Mouse (Mus musculus) cerebellum, adult 11-12 months (tissue): Measurements from ENCODE around the gene Ubac2.

ENCODE experiments used
- DNase-seq: peaks from one replicate; pipeline ENCODE4 v3.0.0; 2022

Gene Ubac2

DNA sequence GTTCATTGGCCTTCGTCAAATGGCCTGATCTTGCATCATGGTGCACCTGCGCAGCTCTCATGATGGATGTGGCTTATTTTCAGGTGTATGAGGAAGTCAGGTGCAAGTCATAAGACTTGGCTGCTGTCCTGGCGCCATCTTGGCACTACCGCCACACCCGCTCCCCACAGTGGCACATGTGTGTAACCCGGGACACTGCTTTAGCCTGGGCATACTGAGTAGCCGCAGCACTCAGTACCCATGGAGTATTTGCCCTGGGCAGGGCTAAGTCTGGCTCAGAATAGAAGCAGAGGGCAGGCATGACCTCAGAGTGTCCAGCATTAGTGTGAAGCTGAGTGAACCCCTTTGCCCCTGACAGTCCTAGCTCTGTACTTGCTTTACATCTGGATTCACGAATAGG lies 49.0 kb downstream of the Ubac2 start:
- DNase-seq, result no peak

- no peak for DNase-seq
Measured at GRCm38 (mm10) chr14:121928375-121929137, 50.1 kb downstream of the Ubac2 start.

GRCm38 (mm10) chr14:121929243-121929951 lies 51.0 kb downstream of the Ubac2 start:
- DNase-seq, result no peak

GRCm38 (mm10) chr14:121930731-121931383 lies 52.4 kb downstream of the Ubac2 start:
- DNase-seq, result no peak

DNA sequence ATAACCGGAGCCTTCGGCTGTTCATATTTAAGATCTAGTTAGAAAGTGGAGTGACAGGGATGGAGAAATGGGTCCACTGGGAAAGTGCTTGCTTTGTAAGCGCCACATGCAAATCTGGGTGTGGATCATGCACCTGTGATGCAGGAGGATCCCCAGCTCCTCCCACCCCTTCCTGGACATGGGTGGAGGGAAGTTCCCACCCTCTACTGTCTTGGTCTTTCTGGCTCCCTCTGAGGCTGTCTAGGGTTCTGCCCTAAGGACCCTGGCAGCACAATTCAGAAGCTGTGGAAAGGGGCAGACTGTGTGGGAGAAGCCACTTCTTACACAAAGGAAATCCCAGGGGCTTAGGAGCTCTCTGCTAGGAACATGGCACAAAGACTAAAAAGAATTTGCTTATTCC lies 53.2 kb downstream of the Ubac2 start:
- no peak for DNase-seq

DNA sequence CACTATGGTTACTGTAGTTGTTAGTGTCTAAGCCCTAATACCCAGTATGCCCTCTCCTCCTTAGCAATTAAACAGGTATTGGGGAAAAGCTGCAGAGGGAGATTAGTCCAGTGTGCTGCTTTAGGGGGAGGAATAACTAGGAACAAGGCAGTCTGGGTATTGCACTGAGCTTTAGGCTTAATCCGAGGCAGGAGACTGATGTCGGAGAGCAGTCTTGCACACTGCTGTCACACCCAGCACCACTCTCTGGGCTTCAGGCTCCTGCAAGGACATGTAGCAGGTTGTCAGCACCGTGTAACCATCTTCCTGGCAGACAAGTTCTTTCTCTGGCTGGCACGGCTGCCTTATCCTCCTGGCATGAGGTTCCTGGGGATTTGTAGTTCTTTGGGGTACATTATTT lies 53.8 kb downstream of the Ubac2 start:
- no peak for DNase-seq

DNA sequence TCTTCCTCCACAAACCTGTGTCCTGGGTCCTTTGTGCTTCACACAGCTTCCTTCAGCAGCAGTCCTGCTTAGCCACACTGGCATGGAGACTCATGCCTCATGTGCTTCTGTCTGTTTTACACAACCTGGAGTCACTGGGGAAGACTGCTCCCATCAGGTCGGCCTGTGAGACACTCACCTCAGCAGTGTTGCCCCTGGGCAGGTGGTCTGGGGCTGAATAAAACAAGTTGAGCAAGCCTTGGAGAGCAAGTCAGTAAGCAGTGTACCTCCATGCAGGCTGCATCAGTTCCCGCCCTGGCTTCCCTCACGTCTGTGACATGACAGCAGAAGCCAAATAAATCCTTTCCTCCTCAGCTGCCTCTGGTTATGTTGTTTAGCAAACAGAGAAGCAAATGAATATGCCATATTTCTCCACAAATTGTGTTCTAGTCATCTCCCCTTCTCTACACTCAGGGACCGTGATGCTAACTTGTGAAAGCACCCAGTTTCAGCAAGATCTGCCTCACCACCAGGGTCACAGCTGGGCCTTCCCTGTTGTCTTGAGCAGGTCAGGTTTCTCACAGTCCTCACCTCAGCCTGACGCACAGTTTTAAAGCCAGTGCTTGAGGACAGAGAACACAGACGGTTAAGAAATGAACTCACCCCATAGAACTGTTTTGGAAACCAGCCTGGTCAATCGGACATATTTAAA lies 55.6 kb downstream of the Ubac2 start:
- DNase-seq, result no peak

DNA sequence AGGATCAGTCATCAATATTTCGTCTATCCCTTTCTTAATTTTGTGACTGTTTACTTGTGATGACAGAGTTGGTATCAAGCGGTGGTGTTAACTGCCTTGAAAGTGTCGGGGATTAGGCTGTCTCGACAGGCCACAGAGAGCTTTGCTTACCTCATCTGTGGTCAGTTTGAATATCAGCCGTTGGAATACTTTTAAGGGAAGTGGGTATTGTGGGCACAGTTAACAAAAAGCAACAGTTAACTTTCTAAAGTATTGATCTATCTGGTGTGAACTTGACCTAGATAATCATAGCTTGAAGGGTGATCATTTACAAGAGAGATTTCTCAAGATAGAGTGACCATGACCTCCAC lies 56.2 kb downstream of the Ubac2 start:
- DNase-seq, result no peak

DNA sequence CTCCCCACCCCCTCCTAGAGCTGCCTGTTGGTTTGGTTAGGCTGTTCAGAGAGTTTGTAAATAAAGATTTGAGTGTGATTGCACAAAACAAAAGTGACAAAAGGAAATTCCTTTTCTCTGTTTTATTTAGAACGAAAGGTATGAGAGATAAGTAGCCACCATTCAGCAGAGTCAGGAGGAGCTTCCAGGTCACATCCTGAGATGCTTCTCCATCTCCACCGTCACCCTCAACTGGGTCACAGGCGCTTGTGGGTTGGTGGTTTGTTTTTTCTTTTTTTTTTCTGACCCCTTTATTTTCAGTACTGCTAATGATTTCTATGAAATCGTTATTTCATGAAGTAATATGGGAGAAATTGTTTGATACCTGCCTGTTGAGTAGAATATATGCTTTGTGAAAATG lies 57.9 kb downstream of the Ubac2 start:
- DNase-seq, result no peak

DNA sequence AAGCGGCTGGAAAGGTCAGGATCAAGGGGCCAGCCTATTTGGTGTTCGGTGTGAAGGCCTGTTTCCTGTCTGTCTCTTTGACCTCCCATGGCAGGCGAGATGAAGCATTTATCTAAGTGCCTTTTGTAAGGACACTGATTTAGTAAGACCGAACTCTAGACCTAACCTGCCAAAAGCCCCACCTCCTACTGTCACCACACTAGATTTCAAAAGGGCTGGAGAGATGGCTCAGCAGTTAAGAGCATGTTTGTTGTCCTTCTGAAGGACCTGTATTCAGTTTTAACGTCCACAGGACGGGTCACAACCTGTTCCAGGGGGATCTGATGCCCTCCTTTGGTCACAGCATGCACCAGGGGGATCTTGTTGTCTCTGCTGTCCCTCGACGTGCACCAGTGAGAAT lies 58.4 kb downstream of the Ubac2 start:
- no peak for DNase-seq

- no peak for DNase-seq
Measured at GRCm38 (mm10) chr14:121937601-121938255, 59.3 kb downstream of the Ubac2 start.

GRCm38 (mm10) chr14:121938256-121939191 lies 60.1 kb downstream of the Ubac2 start:
- DNase-seq, result no peak

GRCm38 (mm10) chr14:121939582-121939981 lies 61.2 kb downstream of the Ubac2 start:
- no peak for DNase-seq

- DNase-seq, result no peak
Measured at GRCm38 (mm10) chr14:121946131-121946530, 67.7 kb downstream of the Ubac2 start.

GRCm38 (mm10) chr14:121946728-121947127 lies 68.3 kb downstream of the Ubac2 start:
- DNase-seq, result no peak

DNA sequence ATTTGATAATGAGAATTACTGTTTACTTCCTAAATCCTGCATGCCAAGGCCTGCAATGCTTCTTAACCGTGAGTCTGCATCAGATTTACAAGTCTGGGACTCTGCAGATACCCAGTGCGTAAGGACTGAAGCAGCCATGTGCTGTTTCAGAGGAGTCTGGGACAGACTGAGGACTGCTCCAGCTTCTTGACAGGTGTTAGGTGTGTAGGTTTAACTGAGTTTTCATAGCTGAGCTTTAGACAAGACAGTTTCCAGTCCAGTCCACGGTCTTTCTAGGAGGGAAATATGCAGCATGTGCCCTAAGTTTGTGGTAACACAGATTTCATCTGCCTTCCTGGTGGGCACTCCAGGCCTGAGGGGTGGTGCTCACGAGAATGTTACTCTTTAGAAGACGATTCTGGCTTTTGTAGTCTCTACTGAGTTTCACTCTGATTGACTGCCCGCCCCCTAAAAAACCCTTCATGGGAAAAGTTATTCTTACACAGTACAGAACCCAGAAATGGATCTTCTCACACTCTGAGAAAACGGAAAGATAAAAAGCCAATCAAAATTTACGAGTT lies 68.9 kb downstream of the Ubac2 start:
- no peak for DNase-seq

DNA sequence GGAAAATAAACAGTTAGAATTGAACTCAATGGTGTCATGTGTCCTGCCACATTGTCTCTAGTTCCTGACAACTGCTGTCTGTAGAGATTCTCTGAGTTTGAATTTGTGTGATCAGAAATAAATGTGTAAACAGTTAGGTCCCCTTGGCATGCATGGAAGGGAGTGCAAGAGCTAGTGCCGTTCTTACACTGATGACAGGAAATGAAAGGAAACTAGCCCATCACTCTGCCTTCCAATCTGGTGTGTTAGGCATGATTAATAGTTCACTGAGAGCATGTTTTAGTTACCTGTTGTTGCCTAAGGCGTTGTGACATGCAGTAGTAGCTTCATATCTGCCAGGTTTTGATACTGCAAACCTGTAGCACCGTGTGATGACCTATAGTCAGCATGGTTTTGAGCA lies 69.5 kb downstream of the Ubac2 start:
- no peak for DNase-seq

GRCm38 (mm10) chr14:121949436-121949835 lies 71.0 kb downstream of the Ubac2 start:
- DNase-seq, result no peak

DNA sequence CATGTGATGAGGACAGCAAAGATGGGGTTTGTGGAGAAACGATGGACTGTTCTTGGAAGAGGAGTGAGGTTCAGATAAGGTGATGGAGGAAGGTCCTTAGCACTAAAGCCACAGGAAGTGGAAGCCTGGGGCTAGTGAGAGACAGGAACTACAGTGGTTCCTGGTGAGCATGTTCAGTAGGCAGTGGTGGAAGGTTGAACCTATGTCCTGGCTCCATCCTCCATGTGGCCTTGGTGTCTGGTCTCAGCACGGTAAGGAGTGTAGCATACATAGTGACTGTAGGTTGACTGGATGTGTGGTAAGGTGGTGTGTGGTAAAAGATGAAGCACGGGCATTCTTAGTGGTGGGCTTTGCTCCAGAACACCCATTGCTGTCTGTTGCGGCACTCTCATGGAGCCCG lies 71.5 kb downstream of the Ubac2 start:
- DNase-seq, result no peak

- no peak for DNase-seq
Measured at GRCm38 (mm10) chr14:121951399-121952045, 73.1 kb downstream of the Ubac2 start.

DNA sequence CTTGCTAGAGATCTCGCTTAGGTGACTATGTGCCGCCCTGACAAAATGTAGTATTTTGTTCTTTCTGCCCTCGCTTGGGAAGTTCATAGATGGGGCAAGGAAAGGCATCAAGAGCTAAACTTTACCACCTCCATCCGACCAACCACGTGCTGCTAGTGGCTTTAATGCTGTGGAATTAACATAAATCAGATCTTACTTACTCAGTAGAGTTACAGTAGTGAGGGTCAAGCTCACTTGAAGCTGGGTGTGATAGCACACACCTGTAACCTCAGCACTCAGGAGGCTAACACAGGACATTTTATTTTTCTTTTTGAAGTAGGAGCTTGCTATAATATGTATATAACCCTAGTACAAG lies 73.6 kb downstream of the Ubac2 start:
- DNase-seq, result no peak
